Mouse (Mus musculus): ENCODE measurements around the gene Agfg2.

GRCm38 (mm10) chr5:137726767-137727166, 42.2 kb upstream of the Agfg2 start:
- no peak for TF ChIP-seq CTCF (IDR thresholded peaks at IDR 0.05; ENCODE audit: control insufficient read depth, insufficient read depth, low read length)
- no peak for TF ChIP-seq POLR2A (IDR thresholded peaks at IDR 0.05; ENCODE audit: borderline replicate concordance, control insufficient read depth, low read depth, low read length)
